Mouse (Mus musculus): ENCODE results near the gene Sh2d3c. TPM values are rescaled to one million over a fixed set of nuclear protein-coding genes. Genes with fewer than 3 reads are reported as not detected.

The Sh2d3c gene
- total RNA-seq, 2 experiments from 2014 or later: 18.7 to 19.1 TPM

DNA sequence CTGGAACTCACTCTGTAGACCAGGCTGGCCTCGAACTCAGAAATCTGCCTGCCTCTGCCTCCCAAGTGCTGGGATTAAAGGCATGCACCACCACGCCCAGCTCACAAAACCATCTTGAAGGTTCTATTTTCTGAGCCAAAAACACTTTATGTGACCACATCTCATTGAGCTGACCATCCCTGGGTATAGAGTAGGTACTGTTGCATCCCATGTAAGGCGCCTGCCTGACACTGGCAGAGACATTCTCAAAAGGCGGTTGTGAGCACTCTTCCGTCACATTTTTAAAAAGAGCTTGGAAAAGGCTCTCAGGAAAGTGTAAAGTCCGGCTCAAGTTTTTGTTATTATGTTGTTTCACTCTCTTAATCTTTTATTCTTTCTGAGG lies 35.8 kb downstream of the Sh2d3c start:
- DNase-seq: no peak

DNA sequence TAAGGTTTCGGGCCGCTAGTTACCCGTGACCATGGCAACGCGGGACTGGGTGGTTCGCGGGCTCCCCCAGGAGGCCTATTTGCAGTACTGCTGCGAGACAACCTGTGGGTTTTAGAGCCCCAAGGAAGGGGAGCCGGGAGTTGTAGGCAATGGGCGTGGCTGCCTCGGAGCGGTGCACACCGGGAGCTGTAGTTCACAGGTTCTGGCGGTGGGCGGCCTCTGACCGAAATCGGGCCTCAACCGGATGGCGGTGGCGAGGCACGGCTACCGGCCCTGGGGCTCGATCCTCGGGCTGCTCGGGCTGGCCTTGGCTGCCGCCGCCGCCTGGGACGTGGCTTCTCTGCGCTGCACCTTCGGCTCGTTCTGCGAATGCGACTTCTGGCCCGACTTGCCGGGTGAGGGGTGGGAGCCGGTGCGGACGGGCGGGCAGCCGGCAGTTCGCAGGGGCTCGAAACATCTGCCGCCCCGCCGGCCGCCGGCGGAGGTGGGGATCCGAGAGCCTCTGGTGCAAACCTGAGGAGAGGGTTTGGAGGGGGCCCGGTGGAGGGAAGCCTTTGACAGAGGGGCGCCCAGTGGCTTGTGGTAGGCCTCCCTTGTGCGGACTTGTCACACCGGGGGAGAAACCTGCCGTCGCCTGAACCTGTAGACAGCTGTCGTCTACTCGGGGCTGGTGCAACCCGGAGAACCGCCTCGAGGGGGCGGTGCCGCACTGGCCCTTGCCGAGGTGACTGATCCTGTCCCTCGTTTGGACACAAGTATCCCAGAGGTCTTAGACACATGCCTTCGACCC lies 36.4 kb downstream of the Sh2d3c start, which contains the start of gene Tor2a:
Gene Tor2a, plus strand, starts transcription at position 179 of the 790 bp plus-strand sequence.
- peak; percentile 95 to 97 for DNase-seq

GRCm38 (mm10) chr2:32758503-32758902 lies 37.6 kb downstream of the Sh2d3c start:
- DNase-seq: no peak

DNA sequence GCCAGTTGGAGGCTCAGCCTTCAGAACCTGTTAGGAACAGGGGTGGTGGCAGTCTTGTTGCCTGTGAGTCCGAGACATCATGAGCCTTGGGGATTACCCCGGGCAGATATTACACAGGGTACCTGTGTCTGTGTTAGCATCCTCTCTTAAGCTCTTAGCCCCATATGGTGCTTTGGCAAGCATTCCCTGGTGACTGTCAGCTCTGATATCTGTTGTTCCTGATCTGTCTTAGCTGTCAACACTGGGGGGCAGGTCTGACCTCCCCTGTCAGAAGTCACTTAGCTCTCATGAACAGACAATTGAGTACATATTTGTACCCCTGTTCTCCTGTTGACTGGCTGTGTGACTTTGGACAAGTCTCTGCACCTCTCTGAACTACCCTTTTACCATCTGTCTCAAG lies 38.1 kb downstream of the Sh2d3c start:
- DNase-seq: no peak

DNA sequence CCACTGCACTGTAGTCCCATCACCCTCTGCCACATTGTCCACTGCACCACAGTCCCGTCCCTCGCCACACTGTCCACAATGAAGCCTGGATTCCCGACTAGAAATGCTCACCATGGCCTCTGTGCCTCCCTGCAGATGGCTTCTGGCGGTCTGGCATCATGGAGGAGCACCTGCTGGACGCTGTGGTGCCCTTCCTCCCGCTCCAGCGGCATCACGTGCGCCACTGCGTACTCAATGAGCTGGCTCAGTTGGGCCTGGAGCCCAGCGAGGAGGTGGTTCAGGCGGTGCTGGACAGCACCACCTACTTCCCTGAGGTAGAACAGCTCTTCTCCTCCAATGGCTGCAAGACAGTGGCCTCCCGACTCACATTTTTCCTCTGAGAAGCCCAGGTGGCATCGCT lies 40.5 kb downstream of the Sh2d3c start:
- DNase-seq: no peak

GRCm38 (mm10) chr2:32761859-32762258 lies 41.0 kb downstream of the Sh2d3c start:
- DNase-seq: no peak

DNA sequence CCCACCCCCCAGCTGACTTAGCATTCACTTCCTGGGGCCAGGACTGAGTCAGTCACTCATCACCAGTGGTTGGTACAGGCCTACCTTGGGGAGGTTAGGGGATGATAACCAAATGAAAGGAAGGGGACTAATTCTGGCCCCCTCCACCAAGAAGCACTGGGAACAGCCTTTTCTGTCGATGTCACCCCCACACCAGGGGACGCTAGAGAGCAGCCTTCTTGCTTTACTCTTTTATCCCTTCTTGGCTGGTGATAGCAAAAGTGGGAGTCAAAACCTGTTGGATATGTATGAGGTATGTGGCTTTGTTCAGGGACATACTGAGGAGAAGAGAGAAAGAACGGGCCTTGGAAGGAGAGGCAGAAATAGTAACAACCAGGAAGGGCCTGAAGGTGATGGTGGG lies 42.5 kb downstream of the Sh2d3c start:
- DNase-seq: no peak

DNA sequence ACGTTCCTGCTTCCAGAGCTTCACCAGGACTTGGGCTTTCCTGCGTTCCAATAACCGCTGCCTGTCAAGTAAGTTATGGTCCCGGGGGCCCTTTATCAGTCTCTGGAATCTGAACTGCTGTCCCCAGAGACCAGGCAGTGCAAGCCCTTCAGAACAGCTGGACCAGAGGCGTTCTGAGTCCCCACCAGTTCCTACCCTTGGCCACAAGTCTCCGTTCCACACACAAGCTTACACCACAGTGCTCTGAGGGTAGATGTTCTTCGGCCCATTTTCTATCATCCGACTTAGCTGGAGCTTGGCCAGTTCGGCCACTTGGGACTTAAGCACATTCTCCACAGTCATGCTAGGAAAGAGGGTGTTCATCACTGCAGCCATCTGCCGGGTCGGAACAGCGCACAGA lies 46.4 kb downstream of the Sh2d3c start:
- DNase-seq: no peak

GRCm38 (mm10) chr2:32768661-32769285 lies 47.9 kb downstream of the Sh2d3c start:
- DNase-seq: no peak

DNA sequence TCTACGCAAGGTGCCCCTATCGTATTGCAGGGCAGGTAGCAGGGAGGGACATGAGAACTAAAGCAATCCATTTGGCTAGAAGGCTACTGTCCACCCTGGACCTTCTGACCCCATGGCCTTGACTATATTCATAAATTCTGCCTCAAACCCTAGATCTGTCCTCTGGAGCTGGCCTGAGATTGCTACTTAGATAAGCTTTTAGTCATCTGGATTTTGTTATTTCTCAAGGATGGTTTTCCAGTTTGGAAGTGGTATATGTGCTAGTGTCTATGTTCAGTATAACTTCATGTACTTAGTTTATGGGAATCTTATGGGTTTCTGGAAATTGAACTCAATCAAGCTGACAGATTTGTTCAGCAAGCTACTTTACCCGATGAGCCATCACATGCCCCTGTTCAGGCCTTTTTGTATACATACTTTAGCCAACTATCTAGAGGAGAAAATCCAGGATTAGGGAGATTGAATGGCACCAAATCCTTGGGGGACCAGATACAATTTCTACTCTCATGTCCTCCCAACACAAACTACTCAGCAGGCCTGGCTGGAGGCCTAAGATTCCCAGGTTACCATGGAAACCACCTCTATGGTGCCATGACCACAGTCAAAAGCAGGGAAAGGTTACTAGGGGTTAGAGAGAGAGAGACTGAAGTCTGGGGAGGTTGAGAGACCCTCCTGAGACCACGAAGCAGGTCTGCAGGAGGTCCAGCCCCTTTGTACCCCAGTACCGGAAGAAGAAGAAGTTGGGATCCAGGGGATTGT lies 48.7 kb downstream of the Sh2d3c start:
- no peak for DNase-seq

GRCm38 (mm10) chr2:32771886-32772285 lies 51.0 kb downstream of the Sh2d3c start:
- no peak for DNase-seq

GRCm38 (mm10) chr2:32772626-32773279 lies 51.9 kb downstream of the Sh2d3c start:
- DNase-seq: no peak

GRCm38 (mm10) chr2:32775359-32776074 lies 54.7 kb downstream of the Sh2d3c start, which contains the start of the genes Ttc16 and Ptrh1:
Gene Ttc16, minus strand, starts transcription at chr2:32775633.
Gene Ptrh1, plus strand, starts transcription at chr2:32775786.
- DNase-seq: peak; percentile 97

- DNase-seq: no peak
These were observed 55.3 kb downstream of the Sh2d3c start for GRCm38 (mm10) chr2:32776192-32776591.

DNA sequence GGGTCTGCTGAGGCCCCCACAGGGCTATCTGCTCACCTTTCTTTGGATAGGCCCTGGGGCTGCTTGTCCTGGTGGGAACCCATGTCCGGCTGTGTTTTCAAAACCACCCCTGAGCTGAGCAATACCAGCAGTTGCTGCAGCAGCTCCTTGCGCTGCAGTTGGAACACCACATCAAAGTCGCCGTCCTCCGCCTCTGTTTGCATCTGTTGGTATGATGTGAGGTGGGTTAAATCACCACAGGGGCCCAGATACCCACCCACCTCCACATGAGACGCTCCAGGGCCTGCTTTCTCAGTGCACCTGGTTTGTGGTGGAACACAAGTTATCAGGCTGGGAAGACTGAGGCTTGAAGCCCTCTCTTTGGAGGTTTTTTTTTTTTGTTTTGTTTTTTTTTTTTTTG lies 57.2 kb downstream of the Sh2d3c start:
- no peak for DNase-seq

DNA sequence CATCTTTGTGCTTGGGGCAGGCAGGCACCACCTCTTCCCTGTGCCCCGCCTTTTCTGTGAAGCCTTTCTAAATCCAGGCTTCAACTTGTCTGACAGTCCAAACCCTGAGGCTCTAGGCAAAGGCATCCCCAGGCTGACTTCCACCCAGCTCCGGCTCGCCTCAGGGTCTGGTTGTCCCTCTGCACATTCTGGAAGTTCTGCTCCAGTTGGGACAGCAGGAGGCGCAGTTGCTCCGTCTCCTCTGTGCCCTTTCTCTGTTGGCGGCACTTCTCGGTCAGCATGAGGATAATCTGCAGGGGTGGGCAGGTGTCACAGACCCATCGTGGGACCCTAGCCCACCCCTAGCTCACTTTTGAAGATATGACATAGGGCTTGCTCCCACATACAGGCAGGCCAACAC lies 58.3 kb downstream of the Sh2d3c start:
- peak; percentile 58 for DNase-seq

DNA sequence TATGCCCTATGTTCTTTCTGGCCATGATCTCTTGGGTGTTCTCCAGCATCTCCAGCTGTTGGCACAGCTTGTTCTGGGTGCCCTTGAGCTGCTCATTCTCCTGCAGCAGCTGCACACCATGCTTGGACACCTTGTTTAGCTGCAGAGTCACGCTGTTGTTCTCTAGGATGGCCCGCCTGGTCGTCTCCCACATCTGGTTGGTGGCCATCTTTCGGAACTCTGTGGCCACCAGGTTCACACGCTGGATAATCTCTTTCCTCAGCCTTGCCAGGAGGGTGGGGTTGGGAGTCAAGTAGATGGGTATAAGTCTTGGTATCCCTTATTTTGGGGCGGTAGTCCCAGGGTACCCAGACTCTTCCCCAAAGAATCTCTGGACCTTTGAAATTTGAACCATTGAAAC lies 58.9 kb downstream of the Sh2d3c start:
- DNase-seq: no peak

DNA sequence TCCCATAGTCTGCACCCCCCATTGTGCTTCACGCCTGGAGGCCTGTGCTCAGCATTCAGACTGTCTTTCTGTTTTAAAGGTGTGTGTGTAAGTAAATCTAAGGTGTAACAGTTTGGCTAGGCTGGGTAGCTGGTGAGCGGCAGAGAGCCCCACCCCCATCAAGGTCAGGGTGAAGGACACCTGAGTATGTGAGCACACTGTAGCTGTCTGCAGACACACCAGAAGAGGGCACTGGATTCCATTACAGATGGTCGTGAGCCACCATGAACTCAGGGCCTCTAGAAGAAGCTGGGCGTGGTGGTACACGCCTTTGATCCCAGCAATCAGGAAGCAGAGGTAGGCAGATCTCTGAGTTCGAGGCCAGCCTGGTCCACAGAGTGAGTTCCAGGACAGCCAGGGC lies 60.9 kb downstream of the Sh2d3c start:
- no peak for DNase-seq

GRCm38 (mm10) chr2:32784048-32784681 lies 63.3 kb downstream of the Sh2d3c start, which contains the start of gene Cfap157:
Gene Cfap157, minus strand, starts transcription at chr2:32784428.
- no peak for DNase-seq

DNA sequence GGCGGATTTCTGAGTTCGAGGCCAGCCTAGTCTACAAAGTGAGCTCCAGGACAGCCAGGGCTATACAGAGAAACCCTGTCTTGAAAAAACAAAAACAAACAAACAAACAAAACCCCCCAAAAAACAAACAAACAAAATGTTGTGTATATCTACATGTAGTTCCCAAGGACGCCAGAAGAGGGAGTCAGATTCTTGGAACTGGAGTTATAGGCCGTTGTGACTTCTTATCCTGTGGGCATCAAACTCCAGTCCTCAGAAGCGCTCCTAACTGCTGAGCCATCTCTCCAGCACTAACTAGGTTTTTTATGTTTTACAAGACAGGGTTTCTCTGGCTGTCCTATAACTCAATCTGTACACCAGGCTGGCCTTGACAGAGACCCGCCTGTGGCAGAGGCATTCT lies 66.3 kb downstream of the Sh2d3c start:
- DNase-seq: no peak

- DNase-seq: no peak
These were observed 67.7 kb downstream of the Sh2d3c start for GRCm38 (mm10) chr2:32788581-32788980.
